Mouse (Mus musculus) T-cell, adult 2 months (primary cell): ENCODE measurements around the gene Tecta.

ENCODE experiments used
- DNase-seq: peaks from one replicate; pipeline ENCODE4 v3.0.0; 2022; ENCODE audit warnings: low spot score

Tecta gene

GRCm38 (mm10) chr9:42399829-42400228 lies at the start of gene Tecta:
TSS of gene Tecta (minus strand) at chr9:42399929.
- DNase-seq = no peak

GRCm38 (mm10) chr9:42449043-42449442 lies 49.3 kb upstream of the Tecta start:
- no peak for DNase-seq

- no peak for DNase-seq
These were observed 42.4 kb upstream of the Tecta start for GRCm38 (mm10) chr9:42442100-42442499.

- no peak for DNase-seq
These were observed 41.5 kb upstream of the Tecta start for GRCm38 (mm10) chr9:42441234-42441633.

- no peak for DNase-seq
These were observed 39.7 kb upstream of the Tecta start for GRCm38 (mm10) chr9:42439446-42439845.

GRCm38 (mm10) chr9:42432155-42432554 lies 32.4 kb upstream of the Tecta start:
- peak; percentile 10 for DNase-seq

GRCm38 (mm10) chr9:42431606-42432005 lies 31.9 kb upstream of the Tecta start:
- DNase-seq = no peak

GRCm38 (mm10) chr9:42428060-42428924 lies 28.6 kb upstream of the Tecta start:
- peak; percentile 69 for DNase-seq

- DNase-seq = no peak
These were observed 27.1 kb upstream of the Tecta start for GRCm38 (mm10) chr9:42426661-42427358.

GRCm38 (mm10) chr9:42423649-42424048 lies 23.9 kb upstream of the Tecta start:
- peak; percentile 78 for DNase-seq

GRCm38 (mm10) chr9:42419687-42420086 lies 20.0 kb upstream of the Tecta start:
- no peak for DNase-seq

- DNase-seq = no peak
These were observed 19.1 kb upstream of the Tecta start for GRCm38 (mm10) chr9:42418786-42419185.

GRCm38 (mm10) chr9:42417352-42417952 lies 17.7 kb upstream of the Tecta start:
- DNase-seq = no peak

GRCm38 (mm10) chr9:42415184-42415583 lies 15.5 kb upstream of the Tecta start:
- no peak for DNase-seq

- no peak for DNase-seq
These were observed 13.6 kb upstream of the Tecta start for GRCm38 (mm10) chr9:42413345-42413744.

- no peak for DNase-seq
These were observed 11.6 kb upstream of the Tecta start for GRCm38 (mm10) chr9:42411296-42411695.

GRCm38 (mm10) chr9:42405736-42406135 lies 6.0 kb upstream of the Tecta start:
- DNase-seq = no peak

- DNase-seq = no peak
These were observed 1.8 kb upstream of the Tecta start for GRCm38 (mm10) chr9:42401486-42401885.

GRCm38 (mm10) chr9:42396141-42396540 lies 3.6 kb downstream of the Tecta start:
- DNase-seq = no peak

- DNase-seq = no peak
These were observed 4.8 kb downstream of the Tecta start for GRCm38 (mm10) chr9:42394903-42395302.

- no peak for DNase-seq
These were observed 5.4 kb downstream of the Tecta start for GRCm38 (mm10) chr9:42394321-42394720.

- no peak for DNase-seq
These were observed 6.8 kb downstream of the Tecta start for GRCm38 (mm10) chr9:42392927-42393326.

- peak; percentile 12 for DNase-seq
These were observed 11.2 kb downstream of the Tecta start for GRCm38 (mm10) chr9:42388490-42388889.
